Mouse (Mus musculus) left cerebral cortex, adult 8-10 months (tissue): Measurements from ENCODE around the gene Amz1. TPM values are rescaled to one million over a fixed set of nuclear protein-coding genes. Genes with fewer than 3 reads are reported as not detected.

Experiments
- DNase-seq, 2 experiments: peaks; one replicate each; pipeline ENCODE4 v3.0.0; 2022; ENCODE audit warnings: low spot score in 2 of 2
- total RNA-seq, 4 experiments: library from RNA; stranded (reverse); gene quantifications; 2 replicates each; pipeline ENCODE4 v1.2.4; 2022

Amz1 gene
- total RNA-seq, 4 experiments from 2014 or later = 21.0 to 28.7 (median 24.7) TPM

DNA sequence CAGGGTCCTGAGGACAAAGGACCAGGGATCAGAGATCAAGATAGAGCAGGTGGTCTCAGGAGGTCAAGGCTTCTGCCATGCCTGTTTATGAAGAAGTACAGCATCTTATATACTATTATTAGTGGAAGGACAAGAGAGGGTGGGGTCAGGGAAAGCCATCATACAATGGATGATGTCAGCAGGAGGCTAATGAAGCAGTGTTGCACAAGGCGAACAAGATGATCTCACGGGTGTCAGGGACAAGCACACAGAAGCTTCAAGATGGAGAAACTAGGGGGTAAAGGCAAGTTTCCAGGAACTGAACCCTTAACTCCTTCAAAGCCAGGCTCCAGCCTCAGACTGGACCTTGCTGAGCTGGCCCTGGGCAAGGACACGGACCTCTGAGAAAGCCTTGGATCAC lies 1.8 kb upstream of the Amz1 start:
- DNase-seq = no peak

DNA sequence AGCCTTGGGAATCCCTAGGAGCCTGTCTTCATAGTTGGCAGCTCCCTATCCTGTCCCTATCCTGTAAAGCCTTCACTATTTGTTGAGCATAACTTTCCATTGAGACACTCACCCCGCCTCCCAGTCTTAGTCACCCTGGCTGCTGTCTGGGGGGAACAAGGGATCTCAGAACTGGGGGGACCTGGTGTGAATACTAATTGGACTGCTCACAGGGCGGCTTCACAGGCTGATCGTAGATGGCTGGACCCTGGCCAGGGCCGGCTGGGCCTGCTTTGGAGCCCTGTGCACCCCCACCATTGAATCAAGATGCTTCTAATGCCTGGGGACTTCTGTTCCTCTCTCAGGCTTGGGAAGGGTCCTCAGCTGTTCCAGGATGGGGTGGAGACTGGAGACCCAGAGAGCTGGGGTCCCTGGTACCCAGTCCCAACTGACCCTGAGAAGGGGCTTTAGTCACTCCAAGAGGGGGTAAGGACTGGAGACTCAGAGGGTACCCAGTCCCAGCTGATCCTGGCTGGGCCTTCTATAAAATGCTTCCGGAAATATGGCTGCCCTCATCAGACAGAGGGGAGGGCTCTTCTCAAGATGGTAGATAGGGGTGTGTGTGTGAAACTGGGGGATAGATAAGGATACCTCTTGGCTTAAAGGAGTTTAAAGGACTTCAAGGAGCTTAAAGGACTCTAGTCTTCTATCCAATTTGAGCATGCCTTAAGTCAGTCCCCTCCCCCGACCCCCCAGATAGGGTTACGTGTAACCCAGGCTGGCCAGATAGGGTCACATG lies 2.3 kb downstream of the Amz1 start:
- peak in 1 of 2 experiments; percentile 71 for DNase-seq

DNA sequence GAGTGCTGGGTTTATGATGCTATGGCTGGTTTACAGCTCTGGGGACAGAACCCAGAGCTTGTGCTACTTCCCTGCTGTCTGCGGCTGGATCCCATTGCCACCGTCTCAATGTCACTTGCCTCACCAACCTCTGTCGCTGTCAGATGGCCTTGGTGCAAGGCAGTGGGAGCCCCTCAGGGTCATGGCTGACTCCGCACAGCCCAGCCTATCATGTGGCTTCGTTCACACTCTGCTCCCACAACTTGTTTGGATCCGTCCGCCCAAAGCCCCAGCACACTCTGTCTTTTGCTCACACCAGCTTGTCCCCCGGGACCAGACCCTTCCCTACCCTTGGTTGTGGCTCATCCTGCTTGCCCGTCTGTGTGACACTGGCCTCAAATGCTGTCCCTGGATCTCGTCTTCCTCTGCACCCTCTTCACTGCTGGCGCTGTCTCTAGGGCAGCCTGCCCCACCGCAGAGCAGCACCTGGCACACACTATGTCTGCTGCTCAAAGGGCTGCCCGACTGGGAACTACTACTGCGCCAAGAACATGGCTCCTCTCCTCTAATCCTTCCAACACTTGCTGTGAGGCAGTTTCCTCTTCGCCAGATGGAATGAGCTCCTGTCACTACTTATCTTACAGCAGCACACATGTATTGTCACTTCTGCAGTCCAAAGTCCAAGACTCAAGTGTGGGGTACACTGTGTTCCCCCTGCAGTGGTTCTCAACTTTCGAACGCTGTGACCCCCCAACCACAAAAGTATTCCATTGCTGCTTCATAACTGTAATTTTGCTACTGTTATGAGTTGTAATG lies 3.2 kb downstream of the Amz1 start:
- no peak for DNase-seq

DNA sequence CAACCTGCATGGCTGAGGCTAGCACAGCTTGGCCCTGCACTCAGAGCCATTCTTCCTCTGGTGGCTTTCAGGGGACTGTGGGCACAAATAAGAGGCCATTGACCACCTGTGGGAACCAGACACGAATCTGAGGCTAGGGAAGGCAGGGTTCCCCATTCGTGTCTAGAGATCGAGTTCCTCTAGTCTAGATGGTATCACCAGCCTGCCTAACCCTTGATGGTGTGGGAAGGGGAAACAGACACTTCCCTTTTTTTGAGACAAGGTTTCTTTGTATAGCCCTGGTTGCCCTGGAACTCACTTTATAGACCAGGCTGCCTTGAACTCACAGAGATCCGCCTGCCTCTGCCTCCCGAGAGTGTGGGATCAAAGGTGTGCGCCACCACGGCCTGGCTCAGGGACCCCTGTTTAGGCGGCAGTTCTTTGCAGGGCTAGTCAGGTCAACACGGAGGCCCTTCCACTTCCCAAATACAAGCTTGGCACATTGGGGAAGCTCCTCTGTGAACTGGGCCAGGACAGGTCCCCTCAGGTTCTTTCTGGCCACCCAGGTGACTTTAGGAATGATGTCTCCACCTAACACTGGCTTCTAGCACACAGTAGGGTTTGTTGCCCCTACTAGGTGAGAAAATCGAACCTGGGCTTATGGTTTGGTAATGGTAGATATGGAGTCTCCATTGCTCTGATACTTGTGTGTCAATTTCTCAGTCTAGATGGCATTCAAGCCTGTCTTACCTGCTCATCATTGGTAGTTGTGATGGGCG lies 7.3 kb downstream of the Amz1 start:
- DNase-seq = no peak

DNA sequence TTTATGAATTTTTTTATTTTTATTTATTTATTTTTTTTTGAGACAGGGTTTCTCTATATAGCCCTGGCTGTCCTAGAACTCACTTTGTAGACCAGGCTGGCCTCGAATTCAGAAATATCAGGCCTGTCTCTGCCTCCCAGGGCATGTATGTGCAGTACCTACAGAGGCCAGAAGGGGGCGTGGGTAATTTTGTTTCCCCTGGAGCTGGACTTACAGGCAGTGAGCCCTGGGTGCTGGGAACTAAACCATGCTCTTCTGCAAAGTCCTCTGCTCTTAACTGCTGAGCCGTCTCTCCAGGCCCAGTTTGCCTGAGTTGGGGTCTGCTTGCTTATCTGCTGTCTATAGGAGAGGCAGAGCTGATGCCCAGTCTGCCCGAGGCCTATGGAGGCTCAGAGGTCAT lies 8.3 kb downstream of the Amz1 start:
- no peak for DNase-seq

DNA sequence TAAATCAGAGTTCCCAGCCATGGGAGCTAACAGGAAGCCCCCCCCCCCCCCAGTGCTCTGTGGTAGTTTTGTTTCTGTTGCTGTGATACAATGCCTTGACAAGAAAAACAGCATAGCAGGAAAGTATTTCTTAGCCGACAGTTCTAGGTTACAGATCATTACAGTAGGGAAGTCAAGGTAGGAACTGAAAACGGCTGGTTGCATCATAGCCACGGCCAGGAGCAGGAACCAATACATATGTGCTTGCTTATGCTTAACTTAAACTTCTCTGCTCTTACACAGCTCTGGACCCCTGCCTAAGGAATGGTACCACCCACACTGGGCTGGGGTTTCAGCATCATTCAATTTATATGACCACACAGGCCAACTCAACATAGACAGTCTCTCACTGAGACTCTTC lies 9.4 kb downstream of the Amz1 start:
- DNase-seq = no peak

DNA sequence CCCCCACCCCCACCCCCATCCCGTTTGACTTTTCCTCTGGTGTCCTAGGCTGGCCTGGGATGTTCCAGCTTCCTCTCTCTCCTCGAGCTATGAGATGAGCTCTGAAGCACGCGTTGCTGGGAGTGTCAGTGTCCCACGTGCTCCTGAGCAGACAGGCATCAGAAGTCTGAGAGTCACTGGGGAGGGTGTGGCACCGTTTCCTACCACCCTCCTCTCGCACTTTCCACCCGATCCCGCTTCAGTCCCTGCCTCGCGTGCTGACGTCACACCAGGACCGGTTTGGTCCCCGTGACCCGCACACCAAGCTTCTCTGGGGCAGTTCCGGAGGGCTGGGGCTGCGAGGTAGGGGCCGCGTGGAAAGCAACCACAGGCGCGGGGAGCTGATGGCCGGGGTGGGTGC lies 11.4 kb downstream of the Amz1 start:
- DNase-seq = no peak

DNA sequence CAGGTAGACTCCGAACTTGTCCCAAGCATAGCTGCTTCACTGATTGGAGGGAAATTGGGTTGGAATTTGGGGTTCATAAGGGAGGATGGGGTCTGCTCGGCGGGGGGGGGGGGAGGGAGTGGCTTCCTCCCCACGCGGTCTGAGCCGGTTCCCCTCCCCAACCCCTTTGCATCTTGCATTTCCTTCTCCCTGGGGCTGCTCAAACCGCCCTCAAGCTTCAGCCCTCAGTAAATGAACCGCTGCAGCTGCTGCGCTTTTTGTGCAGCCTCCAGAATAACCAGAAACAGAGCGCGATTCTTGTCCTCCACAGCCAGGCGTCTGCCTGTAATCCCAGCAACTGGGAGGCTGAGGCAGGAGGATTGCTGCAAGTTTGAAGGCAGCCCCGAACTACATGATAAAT lies 12.2 kb downstream of the Amz1 start:
- DNase-seq = no peak

GRCm38 (mm10) chr5:140739813-140740212 lies 15.9 kb downstream of the Amz1 start:
- DNase-seq = peak in 1 of 2 experiments; percentile 72

DNA sequence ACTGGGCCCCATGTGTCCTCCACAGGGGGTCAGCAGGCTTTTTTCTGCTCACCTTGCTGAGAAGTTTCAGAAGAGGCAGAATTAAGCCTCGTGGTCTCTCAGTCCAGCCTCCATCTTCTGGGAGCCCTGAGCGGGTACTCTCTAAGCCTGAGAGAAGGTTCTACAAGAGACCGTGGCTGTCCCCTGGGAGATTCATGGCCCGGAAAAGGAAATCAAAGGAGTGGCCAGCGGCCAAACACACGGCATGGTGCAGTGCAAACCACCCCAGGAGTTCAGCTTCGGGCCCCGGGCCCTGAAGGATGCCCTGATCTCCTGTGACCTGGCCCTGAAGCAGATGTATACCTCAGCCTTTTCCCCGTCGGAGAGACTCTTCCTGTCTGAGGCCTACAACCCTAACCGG lies 17.1 kb downstream of the Amz1 start:
- no peak for DNase-seq

- DNase-seq = no peak
Observed at GRCm38 (mm10) chr5:140741877-140742276, 17.9 kb downstream of the Amz1 start.

GRCm38 (mm10) chr5:140743706-140744131 lies 19.8 kb downstream of the Amz1 start:
- DNase-seq = no peak

DNA sequence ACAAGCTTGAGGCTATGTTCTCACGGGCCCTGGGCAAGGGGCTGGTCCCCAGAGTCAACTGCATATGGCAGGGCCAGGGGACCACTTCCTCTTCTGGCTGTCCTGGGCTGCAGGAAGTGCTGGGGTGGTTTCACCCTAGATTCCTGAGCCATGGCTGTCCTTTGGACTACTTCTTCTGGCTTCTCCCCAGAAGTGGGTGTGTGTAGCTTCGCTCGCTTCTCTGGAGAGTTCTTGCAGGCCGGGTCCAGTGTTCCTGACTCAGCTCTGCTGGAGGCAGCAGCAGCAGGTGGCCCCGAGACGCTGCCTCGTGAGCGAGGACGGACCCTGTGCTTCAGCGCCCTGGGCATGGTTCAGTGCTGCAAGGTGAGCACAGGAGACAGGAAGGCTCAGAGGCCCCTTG lies 24.5 kb downstream of the Amz1 start:
- DNase-seq = no peak

DNA sequence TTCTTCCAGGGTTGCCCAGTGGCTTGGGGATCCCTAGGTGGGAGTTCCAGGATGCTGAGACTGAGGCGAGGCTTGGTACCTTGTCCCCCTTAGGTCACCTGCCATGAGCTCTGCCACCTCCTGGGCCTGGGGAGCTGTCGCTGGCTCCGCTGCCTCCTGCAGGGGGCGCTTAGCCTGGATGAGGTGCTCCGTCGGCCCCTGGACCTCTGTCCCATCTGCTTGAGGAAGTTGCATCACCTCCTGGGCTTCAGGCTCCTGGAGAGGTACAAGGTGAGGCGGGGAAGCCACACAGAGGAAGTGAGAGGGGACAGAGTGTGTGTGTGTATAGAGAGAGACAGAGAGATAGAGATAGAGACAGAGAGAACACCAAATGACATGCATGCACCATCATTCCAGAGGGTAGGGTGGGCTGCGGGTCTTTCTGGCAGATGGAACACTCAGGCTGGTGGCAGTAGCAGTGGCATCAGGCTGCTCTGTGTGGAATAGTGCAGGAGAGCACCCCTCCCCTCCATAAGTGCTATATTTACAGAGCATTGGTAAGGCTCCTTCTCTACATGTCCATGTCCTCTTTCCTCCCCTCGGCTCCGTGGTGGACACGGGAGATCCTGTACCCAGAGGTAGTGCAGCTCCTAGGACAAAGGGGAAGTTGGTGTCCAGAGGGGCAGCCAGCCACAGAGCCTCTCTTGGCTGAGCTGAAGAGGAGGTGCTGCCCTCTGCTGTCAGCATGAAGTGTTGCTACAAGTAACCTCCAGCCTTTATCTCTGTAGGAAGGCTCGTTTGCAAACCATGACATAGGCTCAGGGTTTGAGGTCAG lies 25.3 kb downstream of the Amz1 start:
- DNase-seq = no peak

- no peak for DNase-seq
Observed at GRCm38 (mm10) chr5:140750925-140751324, 27.0 kb downstream of the Amz1 start.

GRCm38 (mm10) chr5:140752041-140752440 lies 28.1 kb downstream of the Amz1 start:
- DNase-seq = no peak

DNA sequence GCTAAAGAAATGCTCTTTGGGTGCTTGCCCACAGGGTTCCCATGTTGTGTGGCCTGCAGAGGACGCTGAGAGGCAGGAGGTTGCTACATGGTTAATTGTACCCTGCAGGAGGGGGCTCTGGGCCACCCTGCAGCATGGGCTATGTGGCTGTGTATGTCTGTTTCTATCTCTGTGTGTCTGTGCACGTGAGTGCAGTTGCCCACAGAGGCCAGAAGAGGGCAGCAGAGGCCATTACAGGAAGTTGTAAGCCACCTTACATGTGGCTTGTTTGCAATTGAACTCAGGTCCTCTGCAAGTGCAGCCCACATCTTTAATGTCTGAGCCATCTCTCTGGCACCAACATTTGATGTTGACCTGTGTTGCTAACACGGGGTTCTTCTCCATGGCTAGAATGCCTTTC lies 28.7 kb downstream of the Amz1 start:
- DNase-seq = no peak

DNA sequence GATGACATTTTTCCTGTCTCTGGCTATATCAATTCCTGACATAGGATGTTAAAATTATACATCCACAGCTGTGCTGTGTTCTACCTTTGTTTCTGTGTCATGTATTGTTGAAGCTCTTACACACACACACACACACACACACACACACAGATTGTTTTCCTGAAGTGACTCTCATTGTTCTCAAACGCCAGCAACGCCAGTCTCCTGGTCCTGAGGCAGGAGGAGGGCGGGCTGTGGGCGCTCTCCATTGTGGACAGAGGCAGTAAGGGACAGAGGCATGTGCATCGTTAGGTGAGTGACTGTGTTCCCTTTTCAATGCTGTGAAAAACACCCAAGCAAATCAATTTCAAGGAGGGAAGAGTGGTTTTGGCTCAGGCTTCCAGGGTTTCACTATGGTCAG lies 29.3 kb downstream of the Amz1 start:
- DNase-seq = no peak

DNA sequence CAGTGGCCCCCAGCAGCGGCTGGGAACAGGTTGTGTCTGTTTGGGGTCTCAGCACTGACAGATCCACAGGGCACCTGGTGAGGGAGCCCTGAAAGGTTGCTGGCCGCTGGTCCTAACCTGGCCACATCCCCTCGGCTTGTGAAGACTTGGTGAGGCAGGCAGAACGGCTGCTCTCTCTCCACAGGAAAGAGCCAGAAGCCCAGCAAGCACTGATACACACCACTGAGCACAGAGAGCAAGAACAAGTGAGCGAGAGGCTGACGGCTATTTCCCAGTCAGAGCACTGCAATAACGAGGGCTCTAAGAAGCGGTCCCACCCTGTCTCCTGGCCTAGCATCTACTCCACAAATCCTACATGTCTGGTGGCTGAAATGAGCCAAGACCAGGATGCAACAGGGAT lies 34.9 kb downstream of the Amz1 start:
- no peak for DNase-seq

DNA sequence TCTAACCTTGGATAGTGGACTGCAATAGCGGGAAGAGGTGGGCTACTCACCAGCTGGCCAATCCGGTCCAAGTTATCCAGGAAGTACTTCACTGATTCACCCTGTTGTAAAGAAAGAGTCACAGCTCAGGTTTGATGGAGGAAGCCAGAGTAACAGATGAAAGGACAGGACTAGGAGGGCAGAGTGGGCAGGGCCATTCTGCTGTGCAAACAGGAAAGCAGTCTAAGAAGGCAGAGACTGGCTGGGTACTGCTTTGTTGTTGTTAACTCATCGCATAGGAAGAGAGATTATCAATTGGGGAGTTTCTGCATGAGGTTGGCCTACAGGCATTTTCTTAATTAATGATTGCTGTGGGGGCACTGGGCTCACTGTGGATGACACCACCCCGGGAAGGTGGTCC lies 38.6 kb downstream of the Amz1 start:
- no peak for DNase-seq

DNA sequence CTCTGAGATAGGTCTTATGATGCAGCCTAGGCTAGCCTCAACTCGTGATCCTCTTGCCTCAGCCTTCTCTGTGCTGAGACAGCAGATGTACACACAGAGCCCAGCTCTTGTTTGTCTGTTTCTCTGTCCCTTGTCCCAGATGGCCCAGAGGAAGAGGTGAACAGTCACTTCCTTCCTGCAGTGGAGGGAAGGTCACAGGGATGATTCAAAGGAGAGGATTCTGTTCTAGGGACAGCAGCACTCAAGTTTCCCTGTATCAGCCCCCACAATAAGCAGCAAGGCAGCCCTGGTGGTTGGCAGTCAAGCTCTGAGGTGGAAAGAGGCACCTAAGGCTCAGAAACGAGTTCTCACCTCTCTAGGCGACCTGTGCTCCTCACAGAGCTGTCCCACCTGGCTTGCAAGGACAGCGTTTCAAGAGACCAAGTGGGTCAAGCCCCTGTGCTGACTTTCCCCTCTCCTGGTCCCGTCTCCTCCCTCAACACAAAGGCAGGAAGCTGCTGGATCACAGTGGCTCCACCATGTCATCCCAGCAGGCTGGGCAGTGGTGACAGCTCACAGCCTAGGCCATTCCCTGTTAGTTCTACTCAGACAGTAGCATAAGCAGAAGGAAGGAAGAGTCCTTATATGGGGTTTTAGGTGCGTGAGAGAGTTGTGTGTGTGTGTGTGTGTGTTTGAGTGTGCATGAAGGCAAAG lies 41.1 kb downstream of the Amz1 start:
- no peak for DNase-seq
